Mouse (Mus musculus) embryo, embryonic 11.5 days (tissue): ENCODE data around the gene Retreg1.

Experiments used
- DNase-seq: peaks from one replicate; pipeline ENCODE4 v3.0.0-alpha.2; 2012; ENCODE audit warnings: low read depth, low spot score

Retreg1 gene

DNA sequence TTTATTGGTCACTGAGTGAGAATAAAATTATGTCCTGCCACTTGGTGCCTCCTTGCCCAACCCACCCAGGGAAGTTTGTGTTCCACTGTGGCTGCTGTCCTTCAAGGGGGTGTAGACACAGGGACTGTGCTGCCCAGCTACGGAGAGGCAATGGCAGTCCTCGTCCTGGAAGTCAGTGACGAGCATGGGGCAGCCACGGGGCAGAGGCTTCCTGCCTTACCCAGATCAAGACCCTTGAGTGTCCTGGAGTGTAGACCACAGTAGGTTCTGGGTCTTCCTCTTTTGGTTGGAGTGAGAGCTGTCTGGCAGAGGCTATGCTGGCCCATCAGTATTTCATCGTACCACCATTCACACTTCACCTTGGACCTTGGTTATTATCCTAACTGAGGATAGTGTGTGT lies 37.2 kb downstream of the Retreg1 start:
- no peak for DNase-seq

DNA sequence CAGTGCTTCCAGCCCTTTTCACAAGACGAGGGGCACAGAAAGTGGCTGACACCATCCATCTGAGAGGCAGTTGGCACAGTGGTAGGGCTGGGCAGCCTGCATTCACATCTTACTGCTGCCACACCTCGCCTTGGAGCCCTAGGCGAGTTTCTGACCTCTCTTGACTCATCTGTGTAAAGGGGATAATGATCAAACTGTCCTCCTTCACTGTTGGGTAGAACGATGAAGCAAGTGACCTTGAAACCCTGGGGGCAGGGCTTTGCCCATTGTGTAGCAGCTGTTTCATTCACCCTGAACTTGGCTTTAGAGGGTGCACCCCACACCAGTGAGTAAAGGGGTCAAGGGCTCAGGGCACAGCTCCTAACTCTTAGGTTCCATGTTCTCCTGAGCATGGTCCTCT lies 39.0 kb downstream of the Retreg1 start:
- DNase-seq = no peak

DNA sequence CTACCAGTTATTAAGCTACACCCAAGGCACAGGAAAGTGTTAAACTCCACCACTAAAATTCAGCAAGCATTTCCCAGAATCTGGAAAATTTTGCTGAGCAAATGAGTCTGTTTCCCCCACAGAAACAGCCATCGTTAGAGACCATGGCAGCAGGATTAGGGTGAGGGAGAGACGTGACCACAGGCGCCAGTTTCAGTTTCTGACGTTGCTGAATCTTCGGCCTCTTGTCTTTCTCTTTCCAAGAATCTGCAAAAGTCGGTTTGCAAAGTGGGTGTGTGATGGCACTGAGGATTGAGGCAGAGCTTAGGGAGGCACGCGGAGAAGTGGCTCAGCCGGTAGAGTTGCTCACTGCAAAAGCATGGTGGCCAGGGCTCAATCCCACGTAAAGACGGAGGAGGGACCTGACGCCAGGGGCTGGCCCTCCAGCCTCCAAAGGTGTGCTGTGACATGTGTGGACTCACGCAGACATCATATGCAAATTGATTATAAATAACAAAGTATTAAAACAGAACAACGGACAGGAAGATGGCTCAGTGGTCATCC lies 41.5 kb downstream of the Retreg1 start:
- no peak for DNase-seq

DNA sequence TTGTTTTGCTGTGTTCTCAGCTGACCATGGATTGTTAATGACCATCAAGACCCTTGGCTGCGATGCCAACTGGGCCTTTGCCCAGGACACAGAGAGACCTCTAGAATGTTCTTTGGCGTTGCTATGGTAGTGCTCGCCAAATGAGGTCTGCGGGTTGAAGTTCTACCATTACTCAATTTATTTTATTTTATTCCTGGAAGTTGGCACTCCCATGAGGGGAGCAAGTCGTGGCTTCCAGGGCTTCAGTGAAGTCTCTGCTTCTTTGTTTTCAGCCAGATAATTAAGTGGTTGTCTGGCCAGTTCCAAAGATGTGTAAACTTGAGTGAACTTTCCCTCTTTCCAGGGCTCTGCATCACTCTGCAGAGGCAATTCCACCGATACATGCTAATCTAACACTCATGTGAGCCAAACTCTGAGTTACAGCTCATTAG lies 43.6 kb downstream of the Retreg1 start:
- no peak for DNase-seq

DNA sequence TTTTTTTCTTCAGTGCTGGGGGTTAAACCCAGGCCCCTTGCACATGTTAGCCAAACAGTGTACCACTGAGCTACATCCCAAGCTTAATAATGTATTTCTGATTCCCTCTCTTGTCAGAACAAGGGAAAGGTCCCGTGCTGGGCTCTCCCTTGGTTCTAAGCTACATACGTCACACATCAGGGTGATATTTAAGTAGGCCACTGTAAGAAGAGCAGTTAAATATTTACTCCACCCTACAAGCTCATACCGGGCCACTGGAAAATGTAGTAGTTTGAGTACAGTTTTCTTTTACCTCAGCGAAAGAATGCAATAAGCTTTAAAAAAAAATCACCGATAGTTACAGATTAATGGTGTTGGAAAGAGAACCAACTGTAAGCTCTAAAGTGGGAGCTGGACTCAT lies 46.9 kb downstream of the Retreg1 start:
- DNase-seq = no peak

GRCm38 (mm10) chr15:25891556-25891955 lies 48.6 kb downstream of the Retreg1 start:
- DNase-seq = no peak

DNA sequence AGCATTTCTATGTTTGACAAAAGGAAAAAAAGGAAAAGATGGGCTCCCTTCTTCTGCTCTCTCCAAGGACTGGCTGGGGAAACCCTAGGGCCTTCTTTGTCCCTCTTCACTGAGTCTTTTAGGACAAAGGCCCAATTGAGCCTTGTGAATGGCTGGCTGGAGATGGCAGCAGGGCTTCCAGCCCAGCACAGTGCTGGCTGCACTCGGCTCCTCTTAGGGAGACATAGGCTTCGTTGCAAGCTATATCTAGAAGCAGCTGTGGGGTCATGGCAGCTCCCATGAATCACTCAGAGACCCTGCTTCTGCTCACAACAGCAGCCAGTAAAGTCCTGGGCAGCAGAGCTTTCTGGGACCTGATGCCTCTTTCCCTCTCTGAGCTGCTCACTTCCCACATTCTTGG lies 50.3 kb downstream of the Retreg1 start:
- DNase-seq = no peak

DNA sequence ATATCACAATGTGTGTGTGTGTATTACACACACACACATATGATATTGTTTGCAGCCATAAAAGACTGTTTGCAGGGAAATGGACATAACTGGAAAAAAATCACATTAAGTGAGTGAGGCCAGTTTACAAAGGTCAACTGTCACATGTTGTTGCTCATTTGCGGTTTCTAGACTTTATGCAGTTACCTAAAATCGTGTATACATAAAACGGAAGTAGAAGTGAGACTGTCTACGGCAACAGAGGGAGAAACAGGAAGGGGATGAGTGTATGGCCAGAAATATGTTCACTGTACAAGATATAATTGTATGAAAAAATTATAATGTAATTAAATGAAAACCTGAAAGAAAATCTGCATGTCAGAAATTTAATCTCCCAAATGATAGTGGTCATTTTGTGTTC lies 53.8 kb downstream of the Retreg1 start:
- DNase-seq = no peak

- no peak for DNase-seq
Observed at GRCm38 (mm10) chr15:25897617-25898016, 54.6 kb downstream of the Retreg1 start.

- no peak for DNase-seq
Observed at GRCm38 (mm10) chr15:25899021-25899420, 56.0 kb downstream of the Retreg1 start.

DNA sequence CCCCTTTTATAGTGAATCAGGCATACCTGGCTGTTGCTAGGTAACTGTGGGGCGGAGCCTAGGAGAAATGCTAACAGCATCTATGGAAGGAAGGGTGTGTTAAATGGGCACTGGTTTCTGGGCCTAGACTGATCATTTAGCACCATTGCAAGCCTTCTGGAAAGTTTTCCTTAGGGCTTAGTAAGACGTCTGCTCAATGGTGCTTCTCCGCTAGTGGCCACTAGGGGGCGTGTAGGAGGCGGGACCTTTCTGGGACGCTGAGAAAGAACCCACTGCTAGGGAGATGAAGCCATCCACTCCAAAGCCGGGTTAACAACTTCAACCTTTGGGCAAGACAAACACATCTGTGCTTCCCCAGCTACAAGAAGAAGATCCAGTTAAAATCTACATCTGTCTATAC lies 57.6 kb downstream of the Retreg1 start:
- DNase-seq = peak; percentile 34

DNA sequence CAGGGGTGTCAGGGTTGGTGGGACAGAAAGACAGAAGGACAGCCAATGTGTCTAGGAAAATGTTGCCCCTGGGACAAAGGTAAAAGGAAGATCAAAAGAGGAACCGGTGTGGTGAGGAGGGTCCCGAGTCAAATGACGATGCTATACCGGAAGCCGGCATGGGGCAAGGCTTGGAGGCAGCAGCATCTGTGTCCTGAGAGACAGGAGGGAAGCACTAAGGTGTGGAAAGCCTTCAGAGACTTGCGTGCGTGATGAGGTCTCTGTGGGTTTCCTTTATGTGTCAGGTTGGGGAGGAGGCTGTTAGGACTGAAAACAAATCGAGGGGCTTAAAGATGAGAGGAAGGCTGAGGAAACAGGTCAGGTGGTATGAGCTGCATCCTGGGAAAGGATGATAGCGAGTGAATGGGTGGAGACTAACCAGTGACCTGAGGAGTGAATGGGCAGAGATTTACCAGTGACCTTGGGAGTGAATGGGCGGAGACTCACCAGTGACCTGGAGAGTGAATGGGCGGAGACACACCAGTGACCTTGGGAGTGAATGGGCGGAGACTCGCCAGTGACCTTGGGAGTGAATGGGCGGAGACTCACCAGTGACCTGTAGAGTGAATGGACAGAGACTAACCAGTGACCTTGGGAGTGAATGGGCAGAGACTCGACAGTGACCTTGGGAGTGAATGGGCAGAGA lies 60.1 kb downstream of the Retreg1 start:
- no peak for DNase-seq

GRCm38 (mm10) chr15:25904435-25905021 lies 61.5 kb downstream of the Retreg1 start:
- no peak for DNase-seq

DNA sequence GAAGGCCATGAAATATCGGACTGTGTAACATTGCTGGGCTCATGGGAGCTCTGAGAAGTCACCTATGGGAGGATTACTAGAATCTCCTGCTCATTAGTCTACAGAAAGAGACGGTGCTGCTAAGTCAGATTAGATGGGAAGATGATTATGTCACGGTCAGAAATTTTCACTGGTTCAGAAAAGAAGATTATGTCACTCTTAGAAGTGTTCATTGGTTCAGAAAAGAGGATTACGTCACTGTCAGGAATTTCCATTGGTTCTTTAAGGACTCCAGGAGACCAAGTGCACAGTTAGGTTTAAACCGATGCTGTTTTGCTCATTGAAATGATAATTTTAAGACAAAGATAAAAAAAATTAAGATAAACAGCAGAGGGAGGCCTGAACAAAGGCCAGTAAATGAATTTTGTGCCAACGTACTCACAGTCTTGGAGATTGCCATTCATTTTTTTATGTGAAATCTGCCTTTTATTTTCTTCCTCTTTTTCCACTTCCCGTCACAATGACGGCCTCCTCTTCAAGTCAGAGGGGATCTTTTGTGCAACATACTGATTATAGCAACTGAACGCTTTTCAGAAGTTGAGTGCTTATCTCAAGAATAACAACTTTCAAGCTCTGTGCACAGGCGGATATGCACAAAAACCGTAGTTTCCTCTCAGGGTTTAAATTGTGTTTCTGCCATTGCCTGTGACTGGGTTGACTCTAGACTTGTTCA lies 67.0 kb downstream of the Retreg1 start:
- DNase-seq = no peak

GRCm38 (mm10) chr15:25910495-25910865 lies 67.5 kb downstream of the Retreg1 start:
- DNase-seq = no peak

GRCm38 (mm10) chr15:25910924-25911323 lies 67.9 kb downstream of the Retreg1 start:
- DNase-seq = no peak

GRCm38 (mm10) chr15:25912911-25913310 lies 69.9 kb downstream of the Retreg1 start:
- no peak for DNase-seq

- no peak for DNase-seq
Observed at GRCm38 (mm10) chr15:25913659-25914058, 70.7 kb downstream of the Retreg1 start.

GRCm38 (mm10) chr15:25914160-25914559 lies 71.2 kb downstream of the Retreg1 start:
- no peak for DNase-seq

GRCm38 (mm10) chr15:25915013-25915412 lies 72.0 kb downstream of the Retreg1 start:
- DNase-seq = no peak

DNA sequence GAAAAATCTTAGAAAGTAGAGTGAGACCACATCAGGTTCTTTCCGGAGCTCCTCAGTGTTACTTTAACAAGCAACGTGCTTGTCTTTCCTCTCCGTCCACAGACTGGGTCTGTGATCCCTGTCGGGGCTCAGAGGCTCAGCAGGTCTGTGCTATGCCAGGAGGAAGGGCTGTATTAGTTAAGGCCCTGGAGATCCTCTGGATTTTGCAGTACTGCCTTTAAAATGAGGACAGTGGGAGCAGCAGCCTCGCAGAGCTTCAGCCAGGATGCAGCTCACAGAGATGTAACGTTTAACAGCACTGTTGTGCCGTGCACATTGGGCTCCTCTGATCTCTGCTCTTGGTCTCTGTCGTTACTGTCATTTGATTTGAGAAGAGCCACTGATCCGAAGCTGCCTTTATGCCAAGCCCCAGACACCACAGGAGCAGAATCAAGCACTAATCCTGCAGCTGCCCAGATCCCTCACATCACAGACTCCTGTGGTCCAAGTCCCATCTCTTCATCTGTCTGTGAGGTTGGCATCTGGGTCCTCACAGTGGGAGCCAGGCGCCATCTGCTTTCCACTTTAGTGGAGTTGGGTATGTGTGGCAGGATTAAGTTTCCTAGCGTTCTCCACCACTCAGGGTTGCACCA lies 72.7 kb downstream of the Retreg1 start:
- no peak for DNase-seq

- DNase-seq = no peak
Observed at GRCm38 (mm10) chr15:25916252-25916651, 73.3 kb downstream of the Retreg1 start.
